Mouse (Mus musculus): ENCODE measurements around the gene Bub1b.

- TF ChIP-seq CTCF (IDR thresholded peaks at IDR 0.05; ENCODE audit: borderline replicate concordance, insufficient read depth, low read length) (no peak), POLR2A (IDR thresholded peaks at IDR 0.05; ENCODE audit: low read depth, low read length) (no peak)
Measured at GRCm38 (mm10) chr2:118680926-118681325, 82.9 kb downstream of the Bub1b start.
